Mouse (Mus musculus) ES-E14 (cell line): ENCODE results near the gene Gtf2h4. TPM values are rescaled to one million over a fixed set of nuclear protein-coding genes. Genes with fewer than 3 reads are reported as not detected.

ENCODE experiments used
- DNase-seq: peaks from one replicate; pipeline ENCODE4 v3.0.0-alpha.2; 2013; ENCODE audit warnings: low read depth, low spot score
- H3K27ac ChIP-seq: 2 replicates; pipeline ENCODE4 v1.5.1; 2012; ENCODE audit warnings: low read depth, mild to moderate bottlenecking, low read length, moderate library complexity, mixed read lengths; ENCODE audit not compliant: poor library complexity, insufficient read depth, severe bottlenecking
- H3K36me3 ChIP-seq: 2 replicates; pipeline ENCODE4 v1.6.1; 2012; ENCODE audit warnings: mild to moderate bottlenecking, low read length, moderate library complexity, mixed read lengths; ENCODE audit not compliant: control insufficient read depth, poor library complexity, insufficient read depth, severe bottlenecking
- H3K4me1 ChIP-seq, 2 experiments: fragments of 150-350 bp in 1 of 2; sonication (generic) in 1 of 2; 2 replicates each; pipeline ENCODE4 v1.6.1; 2012; ENCODE audit warnings: low read length in 2 of 2, mild to moderate bottlenecking in 1 of 2, mixed read lengths in 1 of 2; ENCODE audit not compliant: control insufficient read depth in 2 of 2, insufficient read depth in 2 of 2, poor library complexity in 1 of 2
- H3K4me3 ChIP-seq, 2 experiments: fragments of 150-350 bp in 1 of 2; sonication (generic) in 1 of 2; 2 replicates each; pipeline ENCODE4 v1.5.1; 2012; ENCODE audit warnings: low read length in 2 of 2, low read depth in 1 of 2, mild to moderate bottlenecking in 1 of 2, mixed read lengths in 1 of 2; ENCODE audit not compliant: insufficient read depth in 1 of 2, poor library complexity in 1 of 2, severe bottlenecking in 1 of 2
- H3K9ac ChIP-seq: 2 replicates; pipeline ENCODE4 v1.6.1; 2012; ENCODE audit warnings: low read depth, mild to moderate bottlenecking, low read length, mixed read lengths; ENCODE audit not compliant: poor library complexity, insufficient read depth, severe bottlenecking
- H3K9me3 ChIP-seq: fragments of 150-350 bp; sonication (generic); 2 replicates; pipeline ENCODE4 v1.6.1; 2012; ENCODE audit warnings: low read depth, mild to moderate bottlenecking, low read length; ENCODE audit not compliant: control insufficient read depth, insufficient read depth
- CHD2 ChIP-seq: IDR thresholded peaks from 2 replicates; pipeline ENCODE4 v1.6.1; 2014; ENCODE audit warnings: mild to moderate bottlenecking, low read depth, low read length, inconsistent platforms
- HCFC1 ChIP-seq: IDR thresholded peaks from 2 replicates; pipeline ENCODE4 v1.6.1; 2012; ENCODE audit warnings: low read length, inconsistent platforms, borderline replicate concordance; ENCODE audit not compliant: insufficient read depth
- MAFK ChIP-seq: IDR thresholded peaks from 2 replicates; pipeline ENCODE4 v1.6.1; 2014; ENCODE audit warnings: mild to moderate bottlenecking, low read depth, low read length, inconsistent platforms; ENCODE audit not compliant: insufficient read depth
- ZC3H11A ChIP-seq: IDR thresholded peaks from 2 replicates; pipeline ENCODE4 v1.6.1; 2012; ENCODE audit warnings: low read depth, mild to moderate bottlenecking, inconsistent platforms, low read length, borderline replicate concordance
- ZNF384 ChIP-seq: IDR thresholded peaks from 2 replicates; pipeline ENCODE4 v1.6.1; 2012; ENCODE audit warnings: low read depth, low read length, inconsistent platforms
- in situ Hi-C, 2 experiments: fragments of 600-800 bp; cut with MboI; formaldehyde crosslinking; loops; one replicate each; pipeline ENCODE4 v1.15.1; 2025; ENCODE audit warnings: low sequenced_read_pairs in 2 of 2, inconsistent platforms in 1 of 2; ENCODE audit not compliant: unreplicated experiment in 2 of 2
- total RNA-seq: library from RNA; depleted of rRNA; stranded (reverse); fragments of 300-350 nt; gene quantifications from 2 replicates; pipeline ENCODE4 v1.2.3, GENCODE M21; 2012; rRNA removed

Gene Gtf2h4
- total RNA-seq = 75.3 and 83.0 TPM in 2 replicates

DNA sequence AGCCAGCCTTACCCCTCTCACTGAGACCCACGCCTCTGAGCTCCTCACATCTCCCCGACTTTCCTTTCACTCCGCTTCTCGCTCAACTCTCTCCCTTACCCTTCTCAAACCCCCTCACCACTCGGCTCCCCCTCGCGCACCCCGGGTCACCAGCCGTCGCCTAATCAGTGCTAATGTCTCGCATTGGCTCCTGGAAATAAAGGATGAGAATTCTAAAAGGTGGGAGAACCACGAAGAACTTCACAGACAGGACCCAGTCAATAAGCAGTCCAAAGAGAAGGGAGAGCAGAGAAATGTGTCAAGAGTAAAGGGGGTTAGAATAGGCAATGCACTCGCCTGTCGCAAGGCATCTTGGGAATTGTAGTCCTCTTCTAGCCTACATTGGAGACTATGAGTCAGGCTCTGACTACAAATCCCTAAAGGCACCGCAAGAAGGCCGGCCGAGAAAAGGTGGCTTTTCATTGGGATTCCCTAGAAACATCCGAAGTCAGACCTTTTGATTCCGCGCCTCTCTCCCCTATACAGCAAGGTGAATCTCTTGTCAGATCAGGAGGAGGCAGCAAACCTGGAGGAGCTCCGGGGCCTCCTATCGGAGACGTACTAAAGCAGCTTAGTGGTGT is at the start of gene Gtf2h4:
Gene Gtf2h4, minus strand, starts transcription at position 324 of the 620 bp plus-strand sequence.
- Histone ChIP-seq H3K27ac (no peak within 1 kb of the TSS), H3K36me3 (peaks cover 21% of the 10 kb centered on the region; the same call in 1 of the 2 replicates), H3K9ac (peak within 1 kb of the TSS; percentile 86), H3K4me3 (peak within 1 kb of the TSS; percentile 88 to 89), H3K4me1 (no peaks in the 10 kb centered on the region; a peak in 1 of 4 replicates), H3K9me3 (no peaks in the 10 kb centered on the region)
- TF ChIP-seq CHD2 = peak; percentile 66; the same call in 1 of the 2 replicates
- peak; percentile 95 for TF ChIP-seq HCFC1
- TF ChIP-seq ZC3H11A = no peak
- DNase-seq = peak; percentile 93
- in situ Hi-C loops = no loop called here

DNA sequence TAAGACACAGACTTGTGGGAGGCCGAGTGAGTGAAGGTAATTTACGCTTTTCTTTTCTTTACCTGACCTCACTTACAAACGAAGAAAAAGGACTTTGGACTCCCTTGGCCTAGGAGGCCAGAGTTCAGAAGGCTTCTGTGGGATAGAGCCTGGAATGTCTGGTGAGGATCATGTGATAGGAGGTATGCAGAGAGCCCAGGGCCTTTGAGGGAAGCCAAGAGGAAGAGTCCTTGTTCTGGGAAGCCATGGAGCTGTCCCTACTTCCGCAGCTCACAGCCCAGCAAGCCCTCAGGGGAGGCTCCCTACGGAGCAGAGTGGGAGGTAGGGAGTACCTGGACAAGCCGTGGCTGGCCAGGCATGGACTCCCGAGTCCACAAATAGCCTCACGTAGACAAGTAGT is 48.1 kb upstream of the Gtf2h4 start:
- in situ Hi-C loops = no loop called here
- Histone ChIP-seq H3K9me3 (no peaks in the 10 kb centered on the region), H3K9ac (no peak overlapping the region), H3K4me1 (peaks cover 10 to 45% of the 10 kb centered on the region in 2 experiments), H3K4me3 (no peak overlapping the region), H3K36me3 (no peaks in the 10 kb centered on the region), H3K27ac (no peak overlapping the region; the same call in 1 of the 2 replicates)
- no peak for DNase-seq
- TF ChIP-seq ZNF384 (no peak), HCFC1 (no peak), MAFK (no peak), ZC3H11A (no peak), CHD2 (no peak)

DNA sequence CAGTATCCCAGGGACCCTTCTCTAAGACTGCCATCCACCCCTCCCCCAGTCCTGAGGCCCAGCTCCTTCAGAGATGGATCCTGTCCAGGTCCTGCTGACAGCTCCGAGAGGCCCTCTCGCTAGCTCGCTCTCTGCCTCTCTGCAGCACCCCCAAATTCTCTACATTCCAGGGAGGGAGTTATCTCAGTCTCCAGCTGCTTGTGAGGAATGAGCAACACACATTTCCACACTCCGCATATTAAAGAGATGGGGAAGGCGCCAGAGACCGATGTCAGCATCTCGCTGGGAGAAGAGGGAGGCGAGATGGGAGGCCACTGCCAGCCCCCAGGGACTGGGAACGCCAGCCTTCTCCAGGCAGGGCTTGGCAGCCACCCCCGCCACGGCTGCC is 46.8 kb upstream of the Gtf2h4 start:
- peaks cover 10 to 41% of the 10 kb centered on the region in 2 experiments for H3K4me1 ChIP-seq
- H3K9me3 ChIP-seq = no peaks in the 10 kb centered on the region
- H3K9ac ChIP-seq = no peak overlapping the region; the same call in 1 of the 2 replicates
- peak overlapping the region; percentile 1; the same call in 1 of the 2 replicates for H3K27ac ChIP-seq
- TF ChIP-seq ZC3H11A (no peak), ZNF384 (no peak), HCFC1 (no peak), CHD2 (no peak), MAFK (no peak)
- in situ Hi-C loops = no loop called here
- DNase-seq = no peak
- no peaks in the 10 kb centered on the region for H3K36me3 ChIP-seq
- H3K4me3 ChIP-seq = no peak overlapping the region

DNA sequence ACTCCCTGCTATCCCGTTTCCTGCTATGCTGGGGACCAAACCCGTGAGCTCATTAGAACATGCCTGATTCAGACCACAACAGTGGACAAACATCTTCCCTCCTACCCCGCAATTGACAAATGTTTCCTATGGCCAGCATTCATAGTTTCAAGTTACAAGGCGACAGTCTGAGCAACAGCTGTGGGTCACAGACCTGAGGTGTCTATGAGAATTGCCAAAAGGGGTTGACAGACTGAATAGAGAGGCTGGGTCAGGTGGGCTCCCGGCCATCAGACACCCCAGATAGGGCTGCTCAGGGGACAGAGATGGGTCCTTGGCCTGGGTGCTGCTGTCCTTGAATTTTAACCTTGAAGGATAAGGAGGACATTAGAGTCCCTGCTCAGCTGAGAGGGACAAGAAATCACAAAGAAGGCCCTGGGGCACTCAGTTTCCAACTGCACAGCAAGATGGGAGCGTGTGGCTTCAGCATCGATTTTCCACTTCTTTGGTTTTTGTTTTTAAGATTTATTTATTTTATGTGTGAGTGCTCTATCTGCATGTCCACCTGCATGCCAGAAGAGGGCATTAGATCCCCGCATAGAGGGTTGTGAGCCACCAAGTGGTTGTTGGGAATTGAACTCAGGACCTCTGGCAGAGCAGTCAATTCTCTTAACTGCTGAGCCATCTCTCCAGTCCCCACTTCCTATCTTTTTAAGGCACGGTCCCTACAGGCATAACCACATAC is 46.2 kb upstream of the Gtf2h4 start:
- H3K4me1 ChIP-seq = peaks cover 10 to 38% of the 10 kb centered on the region in 2 experiments
- H3K9me3 ChIP-seq = no peaks in the 10 kb centered on the region
- DNase-seq = no peak
- H3K4me3 ChIP-seq = no peak overlapping the region
- H3K36me3 ChIP-seq = no peaks in the 10 kb centered on the region
- H3K9ac ChIP-seq = no peak overlapping the region
- no peak overlapping the region for H3K27ac ChIP-seq
- TF ChIP-seq ZC3H11A (no peak), MAFK (no peak)
- in situ Hi-C loops = no loop called here
